Mouse (Mus musculus): ENCODE data around the gene Caml.

GRCm38 (mm10) chr13:55600657-55601056, 22.1 kb upstream of the Caml start:
- no peak for TF ChIP-seq ZC3H11A (IDR thresholded peaks at IDR 0.05; ENCODE audit: borderline replicate concordance, low read depth, low read length)
- TF ChIP-seq HCFC1 (IDR thresholded peaks at IDR 0.05; ENCODE audit: borderline replicate concordance, insufficient read depth, low read length) = no peak

Data from ES-E14 (cell line).